Mouse (Mus musculus) hindbrain, embryonic 14.5 days (tissue): ENCODE measurements around the gene Bsn. TPM values are rescaled to one million over a fixed set of nuclear protein-coding genes. Genes with fewer than 3 reads are reported as not detected.

ENCODE experiments used
- ATAC-seq: fragments of 200-750 bp; cut with Nextera tagmentation; 2 replicates; pipeline ENCODE4 v1.8.0; 2017; ENCODE audit warnings: moderate number of reproducible peaks, mild to moderate bottlenecking, moderate TSS enrichment, moderate library complexity; ENCODE audit not compliant: low FRiP score
- DNase-seq: peaks from one replicate; pipeline ENCODE4 v3.0.0-alpha.2; 2015; ENCODE audit warnings: low spot score
- H3K27ac ChIP-seq: fragments of 300-500 bp; sonication (generic); 2 replicates; pipeline ENCODE4 v1.5.1; 2014; ENCODE audit warnings: mild to moderate bottlenecking, moderate library complexity
- H3K27me3 ChIP-seq: fragments of 300-500 bp; sonication (generic); 2 replicates; pipeline ENCODE4 v1.6.1; 2014; ENCODE audit warnings: mild to moderate bottlenecking, low read length, mixed read lengths; ENCODE audit not compliant: control insufficient read depth, insufficient read depth
- H3K36me3 ChIP-seq: fragments of 300-500 bp; sonication (generic); replicated peaks from 2 replicates; pipeline ENCODE4 v1.6.1; 2014; ENCODE audit not compliant: control insufficient read depth, insufficient read depth
- H3K4me1 ChIP-seq: fragments of 300-500 bp; sonication (generic); replicated peaks from 2 replicates; pipeline ENCODE4 v1.6.1; 2014; ENCODE audit warnings: antibody characterized with exemption, low read length, mixed read lengths; ENCODE audit not compliant: control insufficient read depth, insufficient read depth
- H3K4me2 ChIP-seq: fragments of 300-500 bp; sonication (generic); replicated peaks from 2 replicates; pipeline ENCODE4 v1.6.1; 2014; ENCODE audit warnings: mild to moderate bottlenecking, moderate library complexity
- H3K4me3 ChIP-seq: fragments of 300-500 bp; sonication (generic); replicated peaks from 2 replicates; pipeline ENCODE4 v1.5.1; 2014; ENCODE audit warnings: mild to moderate bottlenecking, low read length
- H3K9ac ChIP-seq: fragments of 300-500 bp; sonication (generic); 2 replicates; pipeline ENCODE4 v1.6.1; 2014
- H3K9me3 ChIP-seq: fragments of 300-500 bp; sonication (generic); 2 replicates; pipeline ENCODE4 v1.6.1; 2016; ENCODE audit warnings: low read length; ENCODE audit not compliant: control insufficient read depth
- WGBS: fragments of 180-500 bp; shearing (Covaris S2); extraction: QIAGEN DNeasy Blood & Tissue Kit; methylation state at CpG from one replicate; pipeline ENCODE4 v1.1.7; 2014; 5-methylcytosine and 5-hydroxymethylcytosine counted together
- polyA plus RNA-seq: library from polyadenylated mRNA; unstranded; fragments of >200 nt; fragmentation: Nextera tagmentation; extraction: Ambion mirVana; gene quantifications from 2 replicates; pipeline ENCODE4 v1.2.1, GENCODE M21; 2014

Bsn gene
- polyA plus RNA-seq, 1 experiment from 2014 or later = 15.4 TPM

- Histone ChIP-seq H3K9me3 (no peaks in the 10 kb centered on the region), H3K4me2 (no peak overlapping the region), H3K27me3 (no peaks in the 10 kb centered on the region), H3K27ac (no peak overlapping the region), H3K36me3 (peaks cover 40% of the 10 kb centered on the region), H3K9ac (no peak overlapping the region), H3K4me1 (no peaks in the 10 kb centered on the region), H3K4me3 (no peak overlapping the region)
- ATAC-seq (no peak), DNase-seq (no peak)
- WGBS = 88% methylated on average over 8 of the region's 8 CpGs
Measured at GRCm38 (mm10) chr9:108125731-108126130, 64.5 kb downstream of the Bsn start.

DNA sequence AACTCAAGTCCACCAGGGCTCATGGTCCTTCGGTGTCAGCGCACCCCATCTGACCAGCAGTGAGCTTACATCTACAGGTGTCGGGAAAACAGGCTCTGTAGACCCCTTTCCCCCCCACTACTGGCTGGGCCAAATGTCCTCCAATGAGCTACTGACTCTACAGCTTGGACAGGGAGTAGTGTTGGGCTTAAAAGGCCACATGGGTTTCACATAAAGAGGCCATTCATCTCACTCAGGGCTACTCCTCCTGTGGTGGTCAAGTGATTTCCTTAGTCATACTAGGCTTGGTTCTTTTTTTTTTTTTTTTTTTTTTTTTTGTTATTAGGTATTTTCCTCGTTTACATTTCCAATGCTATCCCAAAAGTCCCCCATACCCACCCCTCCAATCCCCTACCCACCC lies 66.3 kb downstream of the Bsn start:
- ATAC-seq (no peak), DNase-seq (no peak)
- no peak overlapping the region for H3K9ac ChIP-seq
- no peak overlapping the region for H3K4me3 ChIP-seq
- no peak overlapping the region for H3K4me2 ChIP-seq
- 78% methylated on average over 4 of the region's 4 CpGs for WGBS
- no peaks in the 10 kb centered on the region for H3K9me3 ChIP-seq
- H3K36me3 ChIP-seq = peaks cover 31% of the 10 kb centered on the region
- H3K27me3 ChIP-seq = no peaks in the 10 kb centered on the region
- H3K4me1 ChIP-seq = no peaks in the 10 kb centered on the region
- H3K27ac ChIP-seq = no peak overlapping the region

GRCm38 (mm10) chr9:108121170-108121969 lies 68.8 kb downstream of the Bsn start:
- H3K27ac ChIP-seq = no peak overlapping the region
- ATAC-seq = no peak
- WGBS = 91% methylated on average over 10 of the region's 10 CpGs

DNA sequence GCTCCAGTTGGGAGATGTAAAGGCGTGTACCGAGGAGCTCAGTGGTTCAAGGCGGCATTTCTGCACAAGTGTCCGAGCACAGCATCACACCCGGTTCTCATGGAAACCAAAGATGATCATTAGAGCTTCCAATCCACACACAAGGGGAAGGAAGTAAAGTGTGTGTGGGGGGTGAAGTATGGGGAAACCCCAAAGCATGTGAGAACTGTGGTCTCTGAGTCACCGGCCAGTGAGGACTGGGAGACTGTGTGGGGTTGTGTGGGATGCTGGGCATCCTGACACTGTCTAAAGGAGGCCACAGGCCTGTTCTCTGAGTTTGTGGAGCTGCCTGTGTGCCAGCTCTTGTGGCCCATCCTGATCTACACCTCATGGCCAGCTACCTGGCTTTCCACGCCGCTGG lies 69.5 kb downstream of the Bsn start:
- WGBS = 94% methylated on average over 8 of the region's 8 CpGs
- Histone ChIP-seq H3K4me3 (no peak overlapping the region), H3K4me1 (no peaks in the 10 kb centered on the region), H3K9me3 (no peaks in the 10 kb centered on the region), H3K27ac (no peak overlapping the region), H3K36me3 (peaks cover 37% of the 10 kb centered on the region), H3K9ac (no peak overlapping the region), H3K27me3 (no peaks in the 10 kb centered on the region), H3K4me2 (no peak overlapping the region)
- DNase-seq (no peak), ATAC-seq (no peak)

More at GRCm38 (mm10) chr9:108121170-108121969, 68.8 kb downstream of the Bsn start:
- no peak for DNase-seq
- H3K9me3 ChIP-seq = no peaks in the 10 kb centered on the region
- H3K9ac ChIP-seq = no peak overlapping the region
- peaks cover 37% of the 10 kb centered on the region for H3K36me3 ChIP-seq
- no peaks in the 10 kb centered on the region for H3K27me3 ChIP-seq
- H3K4me2 ChIP-seq = no peak overlapping the region
- no peaks in the 10 kb centered on the region for H3K4me1 ChIP-seq
- no peak overlapping the region for H3K4me3 ChIP-seq

GRCm38 (mm10) chr9:108119891-108120411 lies 70.2 kb downstream of the Bsn start:
- no peak overlapping the region for H3K27ac ChIP-seq
- WGBS = 56% methylated on average over 10 of the region's 11 CpGs
- H3K36me3 ChIP-seq = peaks cover 39% of the 10 kb centered on the region
- no peaks in the 10 kb centered on the region for H3K27me3 ChIP-seq
- no peak overlapping the region for H3K4me2 ChIP-seq
- H3K4me3 ChIP-seq = no peak overlapping the region
- DNase-seq (no peak), ATAC-seq (no peak)
- H3K9ac ChIP-seq = no peak overlapping the region
- no peaks in the 10 kb centered on the region for H3K9me3 ChIP-seq
- H3K4me1 ChIP-seq = no peaks in the 10 kb centered on the region

GRCm38 (mm10) chr9:108117143-108117542 lies 73.0 kb downstream of the Bsn start:
- no peak for DNase-seq
- H3K36me3 ChIP-seq = peaks cover 61% of the 10 kb centered on the region
- 59% methylated on average over 4 of the region's 4 CpGs for WGBS

GRCm38 (mm10) chr9:108115290-108116077 lies 74.7 kb downstream of the Bsn start:
- Histone ChIP-seq H3K27ac (no peak overlapping the region), H3K4me2 (no peak overlapping the region), H3K9me3 (no peaks in the 10 kb centered on the region), H3K4me3 (no peak overlapping the region), H3K9ac (no peak overlapping the region), H3K4me1 (no peaks in the 10 kb centered on the region; the same call in 1 of the 2 replicates), H3K27me3 (no peaks in the 10 kb centered on the region), H3K36me3 (peaks cover 64% of the 10 kb centered on the region)
- 75% methylated on average over 43 of the region's 43 CpGs for WGBS
- ATAC-seq (no peak), DNase-seq (no peak)

More at GRCm38 (mm10) chr9:108117143-108117542, 73.0 kb downstream of the Bsn start:
- no peak overlapping the region for H3K4me2 ChIP-seq
- no peak overlapping the region for H3K27ac ChIP-seq
- H3K9me3 ChIP-seq = no peaks in the 10 kb centered on the region
- H3K4me3 ChIP-seq = no peak overlapping the region
- H3K4me1 ChIP-seq = no peaks in the 10 kb centered on the region
- H3K27me3 ChIP-seq = no peaks in the 10 kb centered on the region
- ATAC-seq = no peak
- H3K9ac ChIP-seq = no peak overlapping the region

GRCm38 (mm10) chr9:108112719-108113340 lies 77.4 kb downstream of the Bsn start:
- ATAC-seq = no peak
- 92% methylated on average over 18 of the region's 18 CpGs for WGBS

More at GRCm38 (mm10) chr9:108112719-108113340, 77.4 kb downstream of the Bsn start:
- no peaks in the 10 kb centered on the region for H3K27me3 ChIP-seq
- no peak for DNase-seq
- H3K4me2 ChIP-seq = no peak overlapping the region
- H3K4me1 ChIP-seq = no peaks in the 10 kb centered on the region; the same call in 1 of the 2 replicates
- H3K4me3 ChIP-seq = no peak overlapping the region
- H3K9ac ChIP-seq = no peak overlapping the region
- H3K9me3 ChIP-seq = no peaks in the 10 kb centered on the region
- peaks cover 76% of the 10 kb centered on the region for H3K36me3 ChIP-seq
- no peak overlapping the region for H3K27ac ChIP-seq
